Mouse (Mus musculus): ENCODE results near the gene Rab14. TPM values are rescaled to one million over a fixed set of nuclear protein-coding genes. Genes with fewer than 3 reads are reported as not detected.
A peak's percentile ranks its signal among the peaks of the same experiment; 100 is the strongest.

The Rab14 gene
- polyA plus RNA-seq, 1 experiment from 2014 or later: 345 TPM

DNA sequence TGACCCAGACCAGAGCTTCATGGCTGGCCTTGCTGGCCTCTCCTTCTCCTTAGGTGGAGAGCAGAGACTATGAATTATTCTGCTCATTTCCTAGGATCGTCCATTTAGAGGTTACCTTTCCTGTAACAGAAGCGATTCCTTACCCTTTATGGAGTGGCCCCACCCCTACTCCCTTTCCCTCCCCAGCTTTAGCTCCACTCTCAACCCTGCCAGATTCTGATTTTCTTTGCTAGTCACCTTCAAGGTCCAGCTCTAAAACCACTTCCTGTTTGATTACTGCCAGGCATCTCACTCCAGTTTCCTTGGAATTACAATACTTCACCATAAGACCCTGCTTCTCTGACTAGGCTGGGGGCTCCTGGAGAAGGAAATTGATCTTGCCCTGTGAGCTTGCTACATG, 15.8 kb upstream of the Rab14 start:
- Histone ChIP-seq H3K4me1 (peaks cover 3% of the 10 kb centered on the region; the same call in 1 of the 2 replicates), H3K9ac (no peak overlapping the region), H3K9me3 (no peaks in the 10 kb centered on the region), H3K36me3 (no peaks in the 10 kb centered on the region), H3K27ac (no peak overlapping the region), H3K4me2 (replicated peaks) (no peak overlapping the region), H3K4me3 (no peak overlapping the region), H3K27me3 (replicated peaks) (no peaks in the 10 kb centered on the region)
- 89% methylated on average over 2 of the region's 2 CpGs for WGBS
- ATAC-seq (ENCODE audit: low FRiP score, low read depth): no peak

DNA sequence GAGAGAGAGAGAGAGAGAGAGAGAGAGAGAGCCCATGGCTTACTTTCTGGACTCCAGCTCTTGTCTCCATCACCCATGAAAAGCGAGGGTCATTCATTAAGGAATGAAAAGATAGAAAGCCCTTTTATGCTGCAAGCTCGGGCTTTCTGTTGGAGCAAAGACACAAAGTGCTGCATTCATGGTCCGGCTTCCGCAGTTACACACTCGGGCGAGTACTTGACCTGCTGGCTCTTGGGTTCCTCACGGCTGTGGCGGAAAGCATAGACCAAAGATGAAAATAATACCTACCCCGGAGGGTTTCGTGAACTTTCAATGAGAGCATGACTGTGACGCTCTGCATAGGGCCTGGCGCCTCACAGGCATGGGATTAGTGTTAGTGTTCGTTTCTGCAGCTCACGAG, 14.4 kb upstream of the Rab14 start:
- Histone ChIP-seq H3K4me2 (replicated peaks) (peak overlapping the region; percentile 39), H3K4me3 (no peak overlapping the region), H3K9me3 (no peaks in the 10 kb centered on the region), H3K4me1 (peaks cover 3% of the 10 kb centered on the region; the same call in 1 of the 2 replicates), H3K36me3 (no peaks in the 10 kb centered on the region), H3K9ac (no peak overlapping the region; the same call in 1 of the 2 replicates), H3K27ac (no peak overlapping the region), H3K27me3 (replicated peaks) (no peaks in the 10 kb centered on the region)
- 40% methylated on average over 14 of the region's 14 CpGs for WGBS
- ATAC-seq (ENCODE audit: low FRiP score, low read depth): peak; percentile 43; the same call in 1 of the 2 replicates

DNA sequence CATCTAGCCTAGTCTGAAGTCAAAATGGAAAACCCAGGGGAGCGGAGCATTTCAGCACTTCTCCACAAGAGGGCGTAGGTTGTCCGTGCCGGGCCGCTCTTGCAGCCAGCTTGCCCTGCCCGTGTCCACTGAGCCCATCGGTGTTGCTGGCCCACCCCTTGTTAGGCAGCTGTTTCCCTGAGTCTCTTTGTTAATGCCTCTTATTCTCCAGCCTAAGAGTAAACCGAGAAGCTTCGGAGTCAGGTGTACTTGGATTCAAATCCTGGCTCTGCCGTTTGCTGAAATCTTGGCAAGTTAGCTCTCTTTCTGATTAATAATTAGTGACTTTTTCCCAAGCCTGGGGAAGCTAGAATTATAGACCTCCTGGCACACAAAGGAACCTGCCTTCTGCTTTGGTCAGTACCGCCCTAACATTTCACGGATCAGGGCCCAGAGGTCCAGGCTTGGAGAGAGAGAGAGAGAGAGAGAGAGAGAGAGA, 14.0 kb upstream of the Rab14 start:
- peak; percentile 93 for ATAC-seq (ENCODE audit: low FRiP score, low read depth)
- H3K4me2 ChIP-seq (replicated peaks): peak overlapping the region; percentile 39
- H3K9ac ChIP-seq: no peak overlapping the region; the same call in 1 of the 2 replicates
- H3K27me3 ChIP-seq (replicated peaks): no peaks in the 10 kb centered on the region
- no peaks in the 10 kb centered on the region for H3K9me3 ChIP-seq
- no peak overlapping the region for H3K4me3 ChIP-seq
- WGBS: 3% methylated on average over 12 of the region's 12 CpGs
- no peak overlapping the region for H3K27ac ChIP-seq
- H3K4me1 ChIP-seq: peaks cover 3% of the 10 kb centered on the region; the same call in 1 of the 2 replicates
- no peaks in the 10 kb centered on the region for H3K36me3 ChIP-seq

DNA sequence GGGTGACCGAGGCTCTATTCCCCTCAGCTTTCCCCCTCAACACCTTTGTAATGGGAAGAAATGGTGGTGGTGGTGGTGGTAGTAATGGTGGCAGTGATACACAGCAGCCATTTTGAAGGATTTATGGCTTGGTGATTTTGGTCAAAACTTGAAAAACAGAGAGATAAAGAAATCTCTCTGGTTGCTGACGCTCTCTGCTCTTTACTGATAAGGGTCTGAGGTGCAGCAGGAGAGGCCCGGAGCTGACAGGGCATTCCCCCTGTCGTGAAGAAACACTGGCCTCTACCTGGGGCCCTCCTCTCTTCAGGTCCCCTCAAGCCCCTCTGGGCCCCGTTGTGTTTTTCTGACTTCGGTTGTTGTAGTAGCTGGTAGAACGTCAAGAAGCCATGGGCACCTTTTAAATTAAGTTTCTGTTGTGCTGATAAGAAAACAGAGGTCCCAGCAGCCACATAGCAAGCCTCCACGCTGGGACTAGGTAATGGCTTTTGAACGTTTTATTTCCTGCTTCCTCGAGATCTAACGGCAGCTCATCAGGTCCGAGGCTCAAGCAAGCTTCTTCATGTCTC, 12.5 kb upstream of the Rab14 start:
- no peaks in the 10 kb centered on the region for H3K27me3 ChIP-seq (replicated peaks)
- no peaks in the 10 kb centered on the region for H3K9me3 ChIP-seq
- 79% methylated on average over 12 of the region's 12 CpGs for WGBS
- H3K27ac ChIP-seq: no peak overlapping the region
- no peak for ATAC-seq (ENCODE audit: low FRiP score, low read depth)
- H3K9ac ChIP-seq: no peak overlapping the region
- no peak overlapping the region for H3K4me3 ChIP-seq
- peaks cover 3% of the 10 kb centered on the region; the same call in 1 of the 2 replicates for H3K4me1 ChIP-seq
- no peaks in the 10 kb centered on the region for H3K36me3 ChIP-seq
- no peak overlapping the region for H3K4me2 ChIP-seq (replicated peaks)

DNA sequence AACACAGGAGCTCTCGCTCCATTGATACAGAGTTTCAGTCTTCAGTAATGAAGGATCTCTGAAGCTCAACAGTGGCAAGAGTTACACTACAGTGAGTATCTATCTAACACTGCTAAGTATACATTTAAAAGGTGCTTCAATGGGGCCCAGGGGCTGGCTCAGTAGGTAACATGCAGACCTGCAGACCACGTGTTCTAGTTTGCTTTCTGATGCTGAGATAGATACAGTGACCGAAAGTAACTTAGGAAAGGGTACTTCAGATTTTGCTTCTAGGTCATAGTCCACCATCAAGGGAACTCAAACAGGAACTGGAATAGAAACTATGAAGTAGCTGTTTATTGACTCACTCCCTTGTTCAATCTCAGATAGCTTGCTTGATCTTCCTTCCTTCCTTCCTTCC, 10.8 kb upstream of the Rab14 start:
- no peak overlapping the region for H3K4me2 ChIP-seq (replicated peaks)
- H3K9me3 ChIP-seq: no peaks in the 10 kb centered on the region
- no peaks in the 10 kb centered on the region for H3K36me3 ChIP-seq
- no peak overlapping the region for H3K27ac ChIP-seq
- ATAC-seq (ENCODE audit: low FRiP score, low read depth): no peak
- no peak overlapping the region for H3K9ac ChIP-seq
- H3K4me3 ChIP-seq: no peak overlapping the region
- H3K4me1 ChIP-seq: peaks cover 3% of the 10 kb centered on the region; the same call in 1 of the 2 replicates
- WGBS: 88% methylated on average over 3 of the region's 3 CpGs
- H3K27me3 ChIP-seq (replicated peaks): no peaks in the 10 kb centered on the region

DNA sequence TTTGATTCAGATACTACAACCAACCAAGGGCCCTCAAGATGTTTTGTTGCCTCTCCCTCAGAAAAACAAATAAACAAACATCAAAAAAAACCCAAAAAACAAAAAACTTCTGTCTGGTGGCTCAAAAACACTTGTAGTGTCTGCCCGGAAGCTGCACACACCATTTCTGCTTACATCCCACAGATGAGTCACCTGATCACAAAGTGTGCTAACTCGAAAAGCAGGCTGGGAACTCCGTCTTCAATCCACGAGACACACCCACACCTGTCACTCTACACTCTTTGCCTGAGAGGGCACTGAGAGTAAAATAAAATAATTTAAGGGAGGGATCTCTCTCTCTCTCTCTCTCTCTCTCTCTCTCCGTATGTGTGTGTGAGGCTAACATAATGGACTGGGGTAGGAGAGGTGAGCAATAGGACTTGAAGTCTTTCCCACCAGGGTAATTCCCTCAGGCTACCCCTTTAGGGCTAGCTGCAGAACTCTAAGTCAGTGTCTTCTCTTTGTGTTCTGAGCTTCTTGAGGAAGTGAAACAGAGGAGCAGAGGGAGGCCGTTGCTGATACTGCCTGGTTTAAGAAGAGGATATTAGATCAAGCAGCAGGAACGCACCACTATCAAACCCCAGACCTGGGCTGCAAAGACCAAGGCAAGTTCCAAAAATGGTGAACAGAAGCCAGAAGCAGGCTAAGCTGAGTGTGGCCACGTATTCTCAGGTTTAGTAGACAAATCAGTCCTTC, 8.2 kb upstream of the Rab14 start:
- WGBS: 80% methylated on average over 8 of the region's 8 CpGs
- no peaks in the 10 kb centered on the region for H3K27me3 ChIP-seq (replicated peaks)
- no peak overlapping the region for H3K9ac ChIP-seq
- no peak overlapping the region for H3K27ac ChIP-seq
- no peaks in the 10 kb centered on the region for H3K4me1 ChIP-seq
- no peaks in the 10 kb centered on the region for H3K9me3 ChIP-seq
- ATAC-seq (ENCODE audit: low FRiP score, low read depth): no peak
- H3K4me3 ChIP-seq: no peak overlapping the region
- H3K4me2 ChIP-seq (replicated peaks): no peak overlapping the region
- H3K36me3 ChIP-seq: no peaks in the 10 kb centered on the region

DNA sequence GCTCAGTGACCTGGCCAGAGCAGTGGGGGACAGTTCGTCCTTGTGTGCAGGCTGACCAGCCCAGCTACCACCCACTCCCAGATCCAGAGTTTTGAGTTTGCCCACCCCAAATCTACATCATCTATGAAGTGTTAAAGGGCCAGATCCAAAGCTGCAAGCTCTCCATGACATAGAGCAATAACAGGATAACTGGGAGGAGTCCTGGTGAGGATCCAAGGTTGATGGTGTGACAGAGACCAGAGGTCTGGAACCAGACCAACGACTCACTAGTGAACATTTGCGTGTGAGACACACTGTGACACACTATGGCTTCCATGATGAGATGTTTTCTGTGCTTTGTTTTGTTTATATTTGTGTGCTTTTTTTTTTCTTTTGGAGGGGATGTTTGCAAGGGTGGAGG, 7.1 kb upstream of the Rab14 start:
- H3K27me3 ChIP-seq (replicated peaks): no peaks in the 10 kb centered on the region
- H3K4me3 ChIP-seq: no peak overlapping the region
- H3K27ac ChIP-seq: no peak overlapping the region
- no peak overlapping the region for H3K9ac ChIP-seq
- no peaks in the 10 kb centered on the region for H3K36me3 ChIP-seq
- H3K4me1 ChIP-seq: no peaks in the 10 kb centered on the region
- H3K9me3 ChIP-seq: no peaks in the 10 kb centered on the region
- no peak for ATAC-seq (ENCODE audit: low FRiP score, low read depth)
- H3K4me2 ChIP-seq (replicated peaks): no peak overlapping the region
- 81% methylated on average over 3 of the region's 3 CpGs for WGBS

DNA sequence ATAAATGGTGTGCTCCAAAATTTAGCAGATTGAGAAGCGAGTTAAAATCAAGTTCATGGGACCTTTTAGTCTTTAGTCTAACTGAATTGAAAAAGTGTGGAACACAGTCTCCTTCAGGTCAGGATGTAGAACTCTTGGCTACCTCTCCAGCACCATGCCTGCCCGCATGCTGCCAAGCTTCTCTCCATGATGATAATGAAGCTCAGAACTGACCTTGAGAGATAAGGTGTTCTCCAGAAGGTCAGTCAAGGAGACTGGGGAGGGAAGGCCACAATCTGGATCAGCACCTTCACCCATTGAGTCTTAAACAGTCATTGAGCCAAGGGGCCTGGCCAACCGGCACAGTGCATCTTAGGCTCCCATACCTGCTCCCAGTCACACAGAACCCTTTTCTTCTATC, 5.8 kb upstream of the Rab14 start:
- H3K27me3 ChIP-seq (replicated peaks): no peaks in the 10 kb centered on the region
- H3K9me3 ChIP-seq: no peaks in the 10 kb centered on the region
- no peak overlapping the region for H3K9ac ChIP-seq
- no peak for ATAC-seq (ENCODE audit: low FRiP score, low read depth)
- H3K27ac ChIP-seq: no peak overlapping the region
- H3K4me3 ChIP-seq: no peak overlapping the region
- H3K4me2 ChIP-seq (replicated peaks): no peak overlapping the region
- H3K4me1 ChIP-seq: no peaks in the 10 kb centered on the region
- H3K36me3 ChIP-seq: no peaks in the 10 kb centered on the region
- 84% methylated on average over 3 of the region's 3 CpGs for WGBS

DNA sequence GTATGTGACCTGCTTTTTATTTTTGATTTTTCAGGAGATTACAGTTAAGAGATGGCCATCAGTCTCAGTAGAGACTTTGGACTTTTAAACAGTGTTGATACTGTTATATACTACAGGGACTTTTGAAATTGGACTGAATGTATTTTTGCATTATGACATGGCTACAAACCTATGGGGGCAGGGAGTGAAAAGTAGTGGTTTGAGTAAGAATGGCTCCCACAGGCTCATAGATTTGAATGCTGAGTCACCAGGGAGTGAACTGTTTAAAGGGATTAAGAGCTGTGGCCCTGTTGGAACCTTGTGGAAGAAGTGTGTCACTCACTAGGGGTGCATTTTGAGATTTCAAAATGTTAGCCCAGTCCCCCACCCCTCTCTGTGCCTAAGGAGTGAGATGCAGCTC, 2.8 kb upstream of the Rab14 start:
- Histone ChIP-seq H3K4me1 (peaks cover 8% of the 10 kb centered on the region), H3K4me3 (no peak overlapping the region), H3K27me3 (replicated peaks) (no peaks in the 10 kb centered on the region), H3K36me3 (no peaks in the 10 kb centered on the region), H3K9ac (no peak overlapping the region), H3K9me3 (no peaks in the 10 kb centered on the region), H3K27ac (no peak overlapping the region), H3K4me2 (replicated peaks) (no peak overlapping the region)
- ATAC-seq (ENCODE audit: low FRiP score, low read depth): no peak

DNA sequence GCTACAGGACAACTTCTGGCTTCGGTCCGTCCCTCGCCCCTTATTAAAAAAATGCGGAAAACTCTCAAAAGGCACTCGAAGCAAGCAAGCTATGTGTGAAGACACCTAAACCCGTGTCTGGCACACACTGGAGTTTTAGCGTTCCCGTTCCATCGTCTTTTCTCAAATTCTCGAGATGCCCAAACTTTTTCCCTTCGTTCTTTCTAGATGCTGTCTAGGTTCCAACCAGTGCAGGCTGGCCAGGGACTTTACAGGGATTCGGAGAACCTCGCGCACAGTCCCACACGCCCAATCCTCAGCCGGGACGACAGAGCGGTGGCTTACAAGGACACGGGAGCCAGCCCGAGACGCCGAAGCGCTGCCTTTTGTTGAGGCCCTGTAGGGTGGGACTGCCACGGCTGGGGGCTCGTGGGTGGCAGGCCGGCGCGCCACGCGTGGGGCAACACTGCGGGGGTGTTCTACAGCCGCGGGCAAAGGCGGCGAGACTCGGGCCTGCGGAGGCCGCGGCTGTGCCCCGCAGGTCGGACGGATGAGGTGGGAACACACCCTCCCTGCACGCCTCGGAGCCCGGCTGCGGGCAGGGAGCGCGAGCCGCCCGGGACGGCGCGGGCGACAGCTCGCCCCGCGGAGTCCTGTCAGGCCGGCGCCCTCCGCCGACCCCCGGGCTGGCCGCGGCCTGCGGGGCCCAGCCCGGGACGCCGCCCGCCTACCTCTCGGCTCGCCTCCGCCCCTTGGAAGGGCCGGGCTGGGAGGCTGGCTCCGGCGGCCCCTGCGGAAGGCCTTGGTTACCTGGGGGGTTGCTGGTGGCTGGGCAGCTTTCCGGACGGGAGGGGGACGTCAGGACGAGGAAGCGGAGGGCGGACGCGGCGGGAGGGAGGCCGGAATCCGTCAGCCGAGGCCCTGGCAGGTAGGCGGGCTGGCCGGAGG, 686 bp downstream of the Rab14 start:
- peak overlapping the region; percentile 95 for H3K27ac ChIP-seq
- no peaks in the 10 kb centered on the region for H3K9me3 ChIP-seq
- peaks cover 10% of the 10 kb centered on the region for H3K4me1 ChIP-seq
- peak; percentile 74 for ATAC-seq (ENCODE audit: low FRiP score, low read depth)
- no peaks in the 10 kb centered on the region for H3K36me3 ChIP-seq
- H3K9ac ChIP-seq: peak overlapping the region; percentile 98
- H3K4me3 ChIP-seq: peak overlapping the region; percentile 88
- peak overlapping the region; percentile 87 for H3K4me2 ChIP-seq (replicated peaks)
- WGBS: under 1% methylated on average over 89 of the region's 90 CpGs
- no peaks in the 10 kb centered on the region for H3K27me3 ChIP-seq (replicated peaks)

DNA sequence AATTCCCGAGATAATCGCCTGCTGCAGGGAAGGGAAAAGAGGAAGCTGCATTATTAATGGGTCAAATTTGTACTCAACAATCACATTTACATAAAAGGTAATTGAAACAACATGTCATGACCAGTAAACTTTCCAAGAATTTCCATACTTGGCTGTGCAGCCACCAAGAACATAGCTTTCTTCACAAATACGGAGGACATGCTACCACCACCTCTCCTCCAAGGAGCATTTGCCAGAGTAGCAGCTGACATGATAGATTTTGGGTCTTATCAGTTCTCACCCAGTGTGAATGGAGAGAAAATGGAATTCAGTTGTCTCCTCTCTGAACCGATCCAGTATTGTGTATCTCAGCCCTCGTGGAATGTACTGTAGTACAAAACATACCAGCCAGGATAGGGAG, 1.4 kb downstream of the Rab14 start:
- peaks cover 10% of the 10 kb centered on the region for H3K4me1 ChIP-seq
- H3K9ac ChIP-seq: peak overlapping the region; percentile 98
- peak overlapping the region; percentile 88 for H3K4me3 ChIP-seq
- H3K36me3 ChIP-seq: no peaks in the 10 kb centered on the region
- WGBS: 32% methylated on average over 5 of the region's 5 CpGs
- no peak overlapping the region for H3K27ac ChIP-seq
- H3K4me2 ChIP-seq (replicated peaks): peak overlapping the region; percentile 87
- no peaks in the 10 kb centered on the region for H3K9me3 ChIP-seq
- no peak for ATAC-seq (ENCODE audit: low FRiP score, low read depth)
- no peaks in the 10 kb centered on the region for H3K27me3 ChIP-seq (replicated peaks)
